Mouse (Mus musculus): ENCODE results near the gene Rrp12. TPM values are rescaled to one million over a fixed set of nuclear protein-coding genes. Genes with fewer than 3 reads are reported as not detected.

The Rrp12 gene
- polyA plus RNA-seq, 1 experiment from 2014 or later = 15.6 TPM

- no peak overlapping the region for H3K27ac ChIP-seq
- 38% methylated on average over 6 of the region's 6 CpGs for WGBS
These were observed 18.0 kb upstream of the Rrp12 start for GRCm38 (mm10) chr19:41913774-41914591.

GRCm38 (mm10) chr19:41912121-41913080, 16.4 kb upstream of the Rrp12 start:
- Histone ChIP-seq H3K4me1 (replicated peaks) (peaks cover 22% of the 10 kb centered on the region), H3K9me3 (no peaks in the 10 kb centered on the region), H3K4me2 (peak overlapping the region; percentile 92), H3K4me3 (peak overlapping the region; percentile 86), H3K27me3 (no peaks in the 10 kb centered on the region), H3K27ac (peak overlapping the region; percentile 87), H3K9ac (peak overlapping the region; percentile 90), H3K36me3 (peaks cover 19% of the 10 kb centered on the region)
- peak; percentile 85 for ATAC-seq (ENCODE audit: low FRiP score)
- WGBS = under 1% methylated on average over 53 of the region's 53 CpGs

More at GRCm38 (mm10) chr19:41913774-41914591, 18.0 kb upstream of the Rrp12 start:
- Histone ChIP-seq H3K4me3 (peak overlapping the region; percentile 86), H3K4me2 (peak overlapping the region; percentile 92), H3K27me3 (no peaks in the 10 kb centered on the region), H3K4me1 (replicated peaks) (peaks cover 22% of the 10 kb centered on the region), H3K36me3 (peaks cover 25% of the 10 kb centered on the region), H3K9me3 (no peaks in the 10 kb centered on the region), H3K9ac (peak overlapping the region; percentile 90)
- ATAC-seq (ENCODE audit: low FRiP score) = no peak

- WGBS = 6% methylated on average over 48 of the region's 54 CpGs
- H3K4me2 ChIP-seq = peak within 1 kb of the TSS; percentile 92
- peaks cover 22% of the 10 kb centered on the region for H3K4me1 ChIP-seq (replicated peaks)
- H3K9ac ChIP-seq = peak within 1 kb of the TSS; percentile 90
- H3K27ac ChIP-seq = peak within 1 kb of the TSS; percentile 89
- ATAC-seq (ENCODE audit: low FRiP score) = peak; percentile 94
- H3K9me3 ChIP-seq = no peaks in the 10 kb centered on the region
- peak within 1 kb of the TSS; percentile 86 for H3K4me3 ChIP-seq
- peaks cover 9% of the 10 kb centered on the region for H3K36me3 ChIP-seq
- no peaks in the 10 kb centered on the region for H3K27me3 ChIP-seq
These were observed 15.5 kb upstream of the Rrp12 start, which contains the start of gene Pgam1 for GRCm38 (mm10) chr19:41911178-41912073. TSS of gene Pgam1 (plus strand) at chr19:41911923.

- H3K4me3 ChIP-seq = no peak overlapping the region
- 0 out of 2 replicates have a peak, but pooled peaks cover 2% of the 10 kb centered on the region for H3K36me3 ChIP-seq
- H3K4me1 ChIP-seq (replicated peaks) = peaks cover 22% of the 10 kb centered on the region
- H3K27ac ChIP-seq = no peak overlapping the region
- H3K9ac ChIP-seq = no peak overlapping the region
- WGBS = 89% methylated on average over 2 of the region's 2 CpGs
- H3K27me3 ChIP-seq = no peaks in the 10 kb centered on the region
- H3K4me2 ChIP-seq = no peak overlapping the region
- no peaks in the 10 kb centered on the region for H3K9me3 ChIP-seq
- ATAC-seq (ENCODE audit: low FRiP score) = no peak
These were observed 14.4 kb upstream of the Rrp12 start for GRCm38 (mm10) chr19:41910396-41910795.

GRCm38 (mm10) chr19:41908736-41909135, 12.8 kb upstream of the Rrp12 start:
- H3K9me3 ChIP-seq = no peaks in the 10 kb centered on the region

GRCm38 (mm10) chr19:41907079-41907760, 11.2 kb upstream of the Rrp12 start:
- 51% methylated on average over 8 of the region's 8 CpGs for WGBS
- Histone ChIP-seq H3K4me3 (no peak overlapping the region), H3K27me3 (no peaks in the 10 kb centered on the region), H3K36me3 (no peaks in the 10 kb centered on the region), H3K9ac (no peak overlapping the region), H3K4me1 (replicated peaks) (no peaks in the 10 kb centered on the region), H3K27ac (no peak overlapping the region), H3K9me3 (no peaks in the 10 kb centered on the region), H3K4me2 (no peak overlapping the region)
- ATAC-seq (ENCODE audit: low FRiP score) = no peak

More at GRCm38 (mm10) chr19:41908736-41909135, 12.8 kb upstream of the Rrp12 start:
- Histone ChIP-seq H3K4me3 (no peak overlapping the region), H3K9ac (no peak overlapping the region), H3K27me3 (no peaks in the 10 kb centered on the region), H3K27ac (no peak overlapping the region), H3K4me1 (replicated peaks) (peaks cover 13% of the 10 kb centered on the region), H3K4me2 (no peak overlapping the region), H3K36me3 (no peaks in the 10 kb centered on the region)
- 87% methylated on average over 3 of the region's 3 CpGs for WGBS
- no peak for ATAC-seq (ENCODE audit: low FRiP score)

- ATAC-seq (ENCODE audit: low FRiP score) = no peak
- Histone ChIP-seq H3K9me3 (no peaks in the 10 kb centered on the region), H3K27me3 (no peaks in the 10 kb centered on the region), H3K4me2 (no peak overlapping the region), H3K4me1 (replicated peaks) (no peaks in the 10 kb centered on the region), H3K9ac (no peak overlapping the region), H3K27ac (no peak overlapping the region), H3K4me3 (no peak overlapping the region), H3K36me3 (no peaks in the 10 kb centered on the region)
- 75% methylated on average over 6 of the region's 6 CpGs for WGBS
These were observed 10.5 kb upstream of the Rrp12 start for GRCm38 (mm10) chr19:41906311-41907078.

GRCm38 (mm10) chr19:41905246-41905645, 9.3 kb upstream of the Rrp12 start:
- Histone ChIP-seq H3K9me3 (no peaks in the 10 kb centered on the region), H3K4me2 (no peak overlapping the region), H3K4me3 (no peak overlapping the region), H3K9ac (no peak overlapping the region), H3K27ac (no peak overlapping the region), H3K4me1 (replicated peaks) (no peaks in the 10 kb centered on the region), H3K27me3 (no peaks in the 10 kb centered on the region), H3K36me3 (no peaks in the 10 kb centered on the region)
- no peak for ATAC-seq (ENCODE audit: low FRiP score)
- WGBS = 86% methylated on average over 2 of the region's 2 CpGs

GRCm38 (mm10) chr19:41902848-41903593, 7.0 kb upstream of the Rrp12 start:
- WGBS = 91% methylated on average over 10 of the region's 10 CpGs
- no peaks in the 10 kb centered on the region for H3K9me3 ChIP-seq
- H3K36me3 ChIP-seq = no peaks in the 10 kb centered on the region
- H3K27me3 ChIP-seq = no peaks in the 10 kb centered on the region
- H3K9ac ChIP-seq = no peak overlapping the region
- no peak overlapping the region for H3K4me2 ChIP-seq
- no peak overlapping the region for H3K4me3 ChIP-seq
- H3K27ac ChIP-seq = no peak overlapping the region
- ATAC-seq (ENCODE audit: low FRiP score) = no peak
- no peaks in the 10 kb centered on the region for H3K4me1 ChIP-seq (replicated peaks)

- Histone ChIP-seq H3K4me3 (no peak overlapping the region), H3K9ac (no peak overlapping the region), H3K27ac (no peak overlapping the region), H3K9me3 (no peaks in the 10 kb centered on the region), H3K4me1 (replicated peaks) (no peaks in the 10 kb centered on the region; the same call in 1 of the 2 replicates), H3K27me3 (no peaks in the 10 kb centered on the region), H3K36me3 (no peaks in the 10 kb centered on the region), H3K4me2 (no peak overlapping the region)
- WGBS = 64% methylated on average over 2 of the region's 2 CpGs
- ATAC-seq (ENCODE audit: low FRiP score) = no peak
These were observed 5.7 kb upstream of the Rrp12 start for GRCm38 (mm10) chr19:41901696-41902095.

All from hindbrain, embryonic 13.5 days (tissue).